Mouse (Mus musculus) stomach, postnatal 0 days (tissue): ENCODE measurements at regions not wholly inside any gene's neighbourhood (a gene's known extent, or its start where the extent isn't known, plus 50 kb on each side); places are given as distances from the start of the nearest gene placed in this dataset.

Source experiments
- CTCF ChIP-seq: IDR thresholded peaks from 2 replicates; pipeline ENCODE4 v1.5.1; 2016; ENCODE audit warnings: antibody characterized with exemption, low read depth, mild to moderate bottlenecking, moderate library complexity
- EP300 ChIP-seq: optimal IDR thresholded peaks from 2 replicates; pipeline ENCODE3; 2016; ENCODE audit warnings: antibody characterized with exemption

DNA sequence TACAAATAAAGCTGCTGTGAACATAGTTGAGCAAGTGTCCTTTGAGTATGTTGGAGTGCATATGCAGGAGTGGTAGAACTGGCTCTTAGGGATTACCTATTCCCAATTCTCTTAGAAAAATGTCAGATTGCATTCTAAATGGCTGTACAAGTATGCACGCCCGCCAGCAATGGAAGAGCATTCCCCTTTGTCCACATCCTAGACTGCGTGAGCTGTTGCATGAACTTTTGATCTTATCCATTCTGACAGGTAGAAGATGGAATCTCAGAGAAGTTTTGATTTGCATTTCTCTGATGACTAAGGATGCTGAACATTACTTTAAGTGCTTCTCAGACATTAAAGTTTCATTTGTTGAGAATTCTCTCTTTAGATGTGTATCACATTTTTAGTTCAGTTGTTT is 1130.0 kb downstream of the Kcnt2 start:
- no peak for TF ChIP-seq EP300
- TF ChIP-seq CTCF: no peak
